Mouse (Mus musculus) C2C12 (cell line): ENCODE data around the gene Apobec3. TPM values are rescaled to one million over a fixed set of nuclear protein-coding genes. Genes with fewer than 3 reads are reported as not detected.
"Not testable (repeated sequence)": the region's sequence is repeated elsewhere in the genome, so short reads cannot be mapped to it uniquely, and the experiment has no call there.

Source experiments
- H3K27me3 ChIP-seq: one replicate; pipeline ENCODE4 v1.6.1; 2011; ENCODE audit not compliant: control insufficient read depth, insufficient read depth, insufficient read length
- H3K36me3 ChIP-seq: one replicate; pipeline ENCODE4 v1.6.1; 2011; ENCODE audit not compliant: control insufficient read depth, insufficient read depth
- H3K4me3 ChIP-seq: one replicate; pipeline ENCODE4 v1.5.1; 2011; ENCODE audit warnings: mild to moderate bottlenecking, control low read depth; ENCODE audit not compliant: poor library complexity, insufficient read depth, severe bottlenecking
- H3K79me2 ChIP-seq: one replicate; pipeline ENCODE4 v1.6.1; 2011; ENCODE audit not compliant: control insufficient read depth, insufficient read depth
- H3K79me3 ChIP-seq: one replicate; pipeline ENCODE4 v1.6.1; 2011; ENCODE audit warnings: low read depth, control low read depth
- H3ac ChIP-seq: one replicate; pipeline ENCODE3; 2011; ENCODE audit warnings: low read depth; ENCODE audit not compliant: control insufficient read depth, insufficient read length
- CEBPB ChIP-seq: IDR thresholded peaks from one replicate; pipeline ENCODE4 v1.6.1; 2011; ENCODE audit warnings: low read depth, mild to moderate bottlenecking, control low read depth, moderate library complexity
- CTCF ChIP-seq: IDR thresholded peaks from one replicate; pipeline ENCODE4 v1.5.1; 2011; ENCODE audit not compliant: control insufficient read depth, insufficient read depth, insufficient read length
- FOSL1 ChIP-seq: IDR thresholded peaks from one replicate; pipeline ENCODE4 v1.8.0; 2011; ENCODE audit warnings: mild to moderate bottlenecking, low read length; ENCODE audit not compliant: poor library complexity, insufficient read depth, severe bottlenecking
- MAX ChIP-seq: IDR thresholded peaks from one replicate; pipeline ENCODE4 v1.6.1; 2011; ENCODE audit warnings: mild to moderate bottlenecking, control low read depth
- MYOD1 ChIP-seq: IDR thresholded peaks from one replicate; pipeline ENCODE4 v1.6.1; 2011; ENCODE audit warnings: low read depth; ENCODE audit not compliant: control insufficient read depth, insufficient read length
- MYOG ChIP-seq: IDR thresholded peaks from one replicate; pipeline ENCODE4 v1.6.1; 2011; ENCODE audit not compliant: control insufficient read depth, insufficient read length; ENCODE audit errors: extremely low read depth
- USF1 ChIP-seq: IDR thresholded peaks from one replicate; pipeline ENCODE4 v1.6.1; 2011; ENCODE audit warnings: low read depth, mild to moderate bottlenecking, control low read depth, moderate library complexity
- polyA plus RNA-seq: library from polyadenylated mRNA; unstranded; fragments of >200 nt; fragmentation: generic; extraction: Trizol; gene quantifications from one replicate; pipeline ENCODE4 v1.2.1, GENCODE M21; 2012; ENCODE audit warnings: missing spikeins

Gene Apobec3
- polyA plus RNA-seq, 1 experiment = 24.0 TPM

DNA sequence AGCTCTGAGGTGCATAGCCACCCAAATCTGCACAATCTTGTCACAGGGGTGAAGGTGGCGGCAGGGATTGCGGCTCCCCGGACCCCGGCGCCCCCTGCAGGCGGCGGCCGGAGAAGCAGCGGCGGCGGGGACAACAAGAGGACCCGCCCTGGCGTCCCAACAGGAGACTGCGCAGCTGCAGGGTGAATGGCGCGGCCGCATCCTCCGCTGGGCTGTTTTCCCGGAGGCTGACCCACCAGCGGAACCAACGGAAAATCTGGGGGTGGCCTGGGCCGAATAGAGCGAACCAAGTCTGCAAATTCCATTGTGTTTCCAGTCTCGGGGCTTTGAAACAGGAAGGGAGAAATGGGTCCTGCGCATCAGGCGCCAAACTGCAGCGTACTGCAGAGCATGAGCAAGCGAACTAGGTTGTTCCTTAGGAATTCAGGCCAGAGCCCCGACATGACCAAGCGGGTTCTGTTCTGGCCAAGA, 8.1 kb upstream of the Apobec3 start:
- no peaks in the 10 kb centered on the region for H3K79me3 ChIP-seq
- no peaks in the 10 kb centered on the region for H3K27me3 ChIP-seq
- TF ChIP-seq CTCF (peak; percentile 93), MYOG (no peak), MYOD1 (no peak)
- no peaks in the 10 kb centered on the region for H3K79me2 ChIP-seq
- peak overlapping the region; percentile 12 for H3K4me3 ChIP-seq
- peak overlapping the region; percentile 67 for H3ac ChIP-seq
- no peaks in the 10 kb centered on the region for H3K36me3 ChIP-seq

DNA sequence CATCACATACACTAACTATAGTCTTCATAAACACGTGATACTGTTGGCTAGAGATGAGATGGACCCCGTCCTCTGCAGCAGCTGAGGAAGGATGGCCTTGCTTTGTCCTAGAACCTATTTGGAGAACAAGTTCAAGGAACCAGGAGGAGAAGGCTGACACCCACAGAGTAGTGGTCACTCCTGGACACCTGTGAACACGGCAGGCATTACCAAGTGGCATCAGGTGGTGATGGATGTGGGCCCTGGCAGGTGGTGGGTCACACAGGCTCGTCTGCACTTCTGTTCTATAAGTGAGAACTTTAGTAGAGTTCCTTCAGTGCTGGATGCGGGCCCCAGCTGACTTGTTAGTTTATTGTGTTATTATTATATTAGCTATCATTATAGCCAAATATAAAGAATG, 6.6 kb upstream of the Apobec3 start:
- no peaks in the 10 kb centered on the region for H3K27me3 ChIP-seq
- no peaks in the 10 kb centered on the region for H3K79me2 ChIP-seq
- H3K36me3 ChIP-seq = no peaks in the 10 kb centered on the region
- H3ac ChIP-seq = no peak overlapping the region
- no peak overlapping the region for H3K4me3 ChIP-seq
- H3K79me3 ChIP-seq = no peaks in the 10 kb centered on the region
- TF ChIP-seq MAX (no peak), FOSL1 (no peak)

DNA sequence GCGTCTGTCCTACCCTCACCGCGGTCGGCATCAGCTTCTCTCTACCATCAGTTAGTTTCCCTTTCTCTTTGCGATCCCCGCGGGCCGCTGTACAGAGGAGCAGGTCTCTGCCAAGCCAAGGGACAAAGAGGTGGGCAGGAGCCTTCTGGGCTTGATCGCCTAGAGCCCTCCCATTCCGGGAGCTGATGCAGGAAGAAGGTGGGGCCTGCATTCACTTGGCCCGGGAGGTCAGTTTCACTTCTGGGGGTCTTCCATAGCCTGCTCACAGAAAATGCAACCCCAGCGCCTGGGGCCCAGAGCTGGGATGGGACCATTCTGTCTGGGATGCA, 718 bp downstream of the Apobec3 start:
- no peak for TF ChIP-seq USF1
- TF ChIP-seq MYOG = no peak
- TF ChIP-seq FOSL1 = no peak
- no peak for TF ChIP-seq CEBPB
- no peak for TF ChIP-seq CTCF
- Histone ChIP-seq H3K4me3 (peak overlapping the region; percentile 59), H3K79me3 (peaks cover 7% of the 10 kb centered on the region), H3ac (peak overlapping the region; percentile 87), H3K27me3 (no peaks in the 10 kb centered on the region), H3K79me2 (peaks cover 32% of the 10 kb centered on the region), H3K36me3 (peaks cover 1% of the 10 kb centered on the region)

DNA sequence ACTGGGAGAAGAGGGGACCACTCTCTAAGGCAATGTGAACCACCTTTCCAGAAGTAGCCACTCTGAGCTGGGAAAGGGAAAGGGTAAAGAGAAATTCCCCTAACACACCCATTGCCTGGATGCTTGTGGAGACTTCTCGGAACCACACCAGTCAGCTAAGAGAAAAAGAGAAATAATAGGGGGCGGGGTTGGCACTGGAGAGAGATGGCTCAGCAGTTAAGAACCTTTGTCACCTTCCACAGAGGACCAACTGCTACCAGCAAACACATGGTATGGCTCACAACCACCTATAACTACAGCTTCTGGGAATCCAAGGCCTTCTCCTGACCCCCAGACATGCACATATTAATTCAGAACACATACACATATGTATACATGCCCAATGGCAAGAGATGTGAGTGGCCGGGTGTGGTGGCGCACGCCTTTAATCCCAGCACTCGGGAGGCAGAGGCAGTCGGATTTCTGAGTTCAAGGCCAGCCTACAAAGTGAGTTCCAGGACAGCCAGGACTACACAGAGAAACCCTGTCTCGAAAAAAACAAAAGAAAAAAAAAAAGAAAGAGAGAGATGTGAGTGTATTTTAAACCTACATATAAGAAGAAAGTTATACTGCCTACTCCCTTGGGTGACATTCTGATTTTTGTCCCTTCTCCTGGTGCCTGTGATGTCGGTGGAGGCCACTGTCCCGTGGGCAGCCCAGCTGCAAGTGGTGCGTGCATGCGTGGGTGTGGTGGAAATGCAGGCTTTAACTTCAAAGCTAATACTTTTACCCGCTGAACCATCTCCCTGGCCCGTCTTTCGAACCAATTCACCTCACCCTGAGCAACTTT, 1.8 kb downstream of the Apobec3 start:
- Histone ChIP-seq H3K4me3 (peak overlapping the region; percentile 59), H3K27me3 (no peaks in the 10 kb centered on the region), H3K36me3 (peaks cover 10% of the 10 kb centered on the region), H3K79me3 (peaks cover 7% of the 10 kb centered on the region), H3K79me2 (peaks cover 32% of the 10 kb centered on the region), H3ac (peak overlapping the region; percentile 87)
- TF ChIP-seq CTCF (no peak), MYOG (no peak), CEBPB (no peak), FOSL1 (no peak), MAX (no peak), USF1 (no peak)

DNA sequence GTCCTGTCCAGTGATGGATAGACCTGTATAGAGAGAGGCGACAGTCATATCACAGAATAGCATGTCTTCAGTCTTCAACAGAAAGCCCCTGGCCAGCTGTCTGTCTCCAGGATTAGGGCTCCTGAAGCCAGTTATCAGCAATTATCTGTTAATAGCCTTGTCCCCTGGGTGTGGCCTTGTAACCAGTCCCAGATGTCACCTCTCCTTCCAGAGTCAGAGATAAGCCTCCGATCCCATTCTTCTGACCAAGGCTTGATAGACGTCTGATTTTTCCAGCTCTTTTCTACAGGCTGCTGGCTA, 2.3 kb downstream of the Apobec3 start:
- Histone ChIP-seq H3K27me3 (no peaks in the 10 kb centered on the region), H3ac (no peak overlapping the region), H3K79me2 (peaks cover 32% of the 10 kb centered on the region), H3K79me3 (peaks cover 7% of the 10 kb centered on the region), H3K36me3 (peaks cover 13% of the 10 kb centered on the region), H3K4me3 (no peak overlapping the region)
- TF ChIP-seq MAX (no peak), MYOG (no peak), USF1 (no peak), CEBPB (no peak), MYOD1 (no peak), CTCF (no peak), FOSL1 (no peak)

DNA sequence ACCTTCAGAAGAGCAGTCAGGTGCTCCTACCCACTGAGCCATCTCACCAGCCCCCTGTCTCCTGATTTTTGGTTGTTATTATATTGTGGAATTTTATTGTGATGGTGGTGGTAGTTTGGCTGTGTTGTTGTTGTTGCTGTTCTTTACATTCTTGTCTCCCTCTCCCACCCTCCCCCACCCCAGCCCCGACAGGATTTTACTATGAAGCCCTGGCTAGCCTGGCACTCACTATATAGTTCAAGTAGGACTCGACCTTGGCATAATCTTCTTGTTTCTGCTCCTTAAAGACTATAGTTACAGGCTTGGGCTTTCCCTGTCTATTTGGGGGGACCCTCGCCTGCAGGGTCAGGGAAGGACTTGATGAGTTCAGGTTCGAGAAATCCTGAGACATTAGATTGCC, 2.9 kb downstream of the Apobec3 start:
- H3K4me3 ChIP-seq = no peak overlapping the region
- no peaks in the 10 kb centered on the region for H3K27me3 ChIP-seq
- no peak for TF ChIP-seq CTCF
- no peak for TF ChIP-seq MYOD1
- no peak for TF ChIP-seq CEBPB
- no peak for TF ChIP-seq FOSL1
- no peak for TF ChIP-seq MYOG
- no peak for TF ChIP-seq MAX
- no peak for TF ChIP-seq USF1

DNA sequence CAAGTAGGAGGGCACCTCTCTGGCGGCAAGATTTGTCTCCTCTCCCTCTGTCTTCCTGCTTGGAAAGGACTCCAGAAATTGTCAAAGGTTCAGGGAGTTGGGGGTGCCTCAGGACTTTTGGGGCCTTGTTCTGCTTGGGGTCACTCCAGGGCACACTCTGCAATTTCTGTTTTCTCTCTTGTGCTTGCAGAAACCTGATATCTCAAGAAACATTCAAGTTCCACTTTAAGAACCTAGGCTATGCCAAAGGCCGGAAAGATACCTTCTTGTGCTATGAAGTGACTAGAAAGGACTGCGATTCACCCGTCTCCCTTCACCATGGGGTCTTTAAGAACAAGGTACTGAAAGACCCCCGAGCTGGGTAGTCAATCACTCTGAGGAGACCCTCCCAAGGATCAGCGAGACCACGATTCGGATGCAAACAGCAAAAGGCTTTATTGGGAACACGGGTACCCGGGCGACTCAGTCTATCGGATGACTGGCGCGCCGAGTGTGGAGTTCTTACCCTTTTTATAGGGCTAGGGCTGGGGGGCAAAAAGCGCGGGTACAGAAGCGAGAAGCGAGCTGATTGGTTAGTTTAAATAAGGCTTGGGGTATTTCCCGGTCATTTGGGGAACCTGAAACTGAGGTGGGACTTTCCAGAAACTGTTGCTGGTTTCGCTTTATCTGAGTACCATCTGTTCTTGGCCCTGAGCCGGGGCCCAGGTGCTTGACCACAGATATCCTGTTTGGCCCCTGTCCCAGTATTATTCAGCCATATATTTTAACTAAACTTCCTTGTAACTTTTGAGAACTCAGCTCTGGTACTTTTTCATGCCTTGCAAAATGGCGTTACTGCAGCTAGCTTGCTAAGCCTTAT, 4.0 kb downstream of the Apobec3 start:
- peaks cover 32% of the 10 kb centered on the region for H3K79me2 ChIP-seq
- not testable (repeated sequence) for H3K4me3 ChIP-seq, H3K79me3 ChIP-seq, H3ac ChIP-seq, H3K27me3 ChIP-seq
- peaks cover 24% of the 10 kb centered on the region for H3K36me3 ChIP-seq

More for the DNA sequence above, 2.9 kb downstream of the Apobec3 start:
- H3ac ChIP-seq = no peak overlapping the region
- peaks cover 32% of the 10 kb centered on the region for H3K79me2 ChIP-seq
- peaks cover 17% of the 10 kb centered on the region for H3K36me3 ChIP-seq
- H3K79me3 ChIP-seq = peaks cover 7% of the 10 kb centered on the region
